Mouse (Mus musculus) mesoderm, embryonic 11.5 days (tissue): Measurements from ENCODE around the gene P4ha1.
"Not testable (repeated sequence)": the region's sequence is repeated elsewhere in the genome, so short reads cannot be mapped to it uniquely, and the experiment has no call there.

Experiments used
- DNase-seq: peaks from one replicate; pipeline ENCODE4 v3.0.0-alpha.2; 2012; ENCODE audit warnings: low read depth, low spot score

Gene P4ha1

DNA sequence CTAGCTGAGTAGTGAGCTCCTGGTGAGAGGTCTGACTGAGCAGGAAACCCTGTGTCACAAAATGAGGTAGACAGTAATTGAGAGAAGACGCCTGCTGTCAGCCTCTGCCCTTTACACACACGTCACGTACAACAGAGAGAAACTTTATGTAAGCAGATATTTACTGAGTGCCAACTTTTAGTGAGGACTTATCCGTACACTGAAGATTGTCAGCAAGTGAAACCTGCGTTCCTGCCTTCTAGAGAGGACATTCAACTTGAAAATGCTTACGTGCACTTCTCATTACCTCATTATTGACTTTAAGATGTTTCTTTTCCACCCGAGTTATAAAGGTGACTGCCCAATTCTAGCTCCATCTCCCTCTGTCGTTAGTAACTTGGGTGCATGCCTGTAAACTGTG is 45.6 kb downstream of the P4ha1 start:
- no peak for DNase-seq

DNA sequence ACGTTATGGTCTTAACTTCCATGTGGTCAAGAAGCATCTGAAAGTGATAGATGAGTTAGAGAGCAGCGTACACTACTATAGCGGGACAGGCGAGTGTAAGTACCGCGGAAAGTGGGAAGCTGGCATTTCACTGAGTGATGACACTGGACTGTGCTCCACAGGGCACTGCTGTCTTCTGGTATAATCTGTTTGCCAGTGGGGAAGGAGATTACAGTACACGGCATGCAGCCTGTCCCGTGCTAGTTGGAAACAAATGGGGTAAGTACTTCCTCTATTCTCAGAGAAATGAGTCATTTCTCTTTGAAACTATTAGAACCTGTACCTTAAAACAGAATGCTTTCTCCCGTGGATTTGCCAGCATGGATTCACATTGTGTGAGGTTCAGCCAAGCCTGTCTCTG is 46.3 kb downstream of the P4ha1 start:
- no peak for DNase-seq

DNA sequence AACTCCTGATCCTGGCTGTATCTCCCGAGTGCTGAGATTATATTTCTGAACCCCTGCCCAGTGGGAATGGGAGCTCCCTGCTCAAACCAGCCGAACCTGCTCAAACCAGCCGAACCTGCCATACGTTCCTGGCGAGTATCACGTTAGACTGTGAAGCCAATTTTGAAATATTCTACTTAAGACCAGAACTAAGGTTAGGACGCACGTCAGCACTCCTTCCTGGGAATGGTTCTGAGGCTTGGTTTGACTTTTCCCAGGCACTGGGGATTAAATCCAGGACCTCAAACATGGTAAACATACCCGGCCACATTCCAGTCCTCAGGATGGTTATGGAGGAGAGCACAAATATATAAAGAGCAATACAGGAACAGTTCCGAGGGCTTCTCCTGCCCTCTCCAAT is 54.8 kb downstream of the P4ha1 start:
- no peak for DNase-seq

DNA sequence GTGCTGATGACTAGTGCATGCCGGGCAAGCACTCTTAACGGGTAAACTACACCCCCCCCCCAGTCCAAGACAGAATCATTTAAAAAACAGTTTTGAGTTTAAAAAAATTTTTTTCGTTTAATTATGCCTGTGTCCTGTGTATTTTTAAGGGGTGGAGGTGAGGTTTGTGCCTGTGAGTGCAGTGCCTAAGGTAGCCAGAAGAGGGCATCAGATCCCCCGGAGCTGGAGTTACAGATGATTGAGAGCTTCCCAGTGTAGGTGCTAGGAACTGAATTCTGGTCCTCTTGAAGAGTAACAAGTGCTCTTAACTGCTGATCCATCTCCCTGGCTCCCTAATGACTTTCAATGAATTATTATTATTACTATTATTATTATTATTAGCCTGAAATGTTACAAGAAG is 55.6 kb downstream of the P4ha1 start:
- no peak for DNase-seq

DNA sequence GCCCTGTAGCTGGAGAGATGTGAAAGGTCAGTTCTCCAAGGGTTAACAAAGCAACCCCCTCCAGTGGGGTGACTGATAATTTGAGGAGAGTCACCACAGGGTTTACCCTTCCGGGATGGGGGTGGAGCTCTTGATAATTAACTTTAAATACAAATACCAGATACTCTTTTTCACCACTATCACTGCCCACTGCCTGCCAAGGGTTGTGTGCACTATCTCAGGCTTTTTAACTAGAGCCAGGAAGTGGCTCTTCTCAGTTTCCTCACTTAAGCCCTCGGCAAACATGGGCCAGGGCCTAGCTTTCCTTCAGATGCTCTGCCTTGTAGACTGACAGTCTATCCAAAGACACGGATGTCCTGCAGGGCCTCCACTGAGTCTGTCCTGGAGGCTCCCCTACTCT is 56.8 kb downstream of the P4ha1 start:
- DNase-seq = no peak

DNA sequence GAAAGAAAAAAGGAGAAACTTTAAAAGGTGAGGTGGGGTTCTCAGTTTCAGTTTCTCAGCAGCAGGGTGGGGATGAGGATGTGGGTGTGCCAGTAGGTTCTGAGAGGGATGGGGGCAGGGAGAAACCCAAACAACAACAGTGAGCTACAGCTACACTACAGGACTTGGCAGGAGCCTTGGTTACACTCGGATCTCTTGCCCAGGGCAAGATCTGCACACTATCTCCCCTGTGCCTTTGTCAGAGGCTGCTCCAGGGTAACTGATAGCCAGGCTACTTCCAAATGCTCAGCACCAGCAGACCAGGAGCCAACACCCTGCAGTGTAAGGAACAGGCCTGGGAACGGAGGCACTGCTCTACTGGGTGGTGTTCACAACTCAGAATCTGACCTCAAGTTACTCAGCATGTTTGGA is 57.3 kb downstream of the P4ha1 start:
- no peak for DNase-seq

DNA sequence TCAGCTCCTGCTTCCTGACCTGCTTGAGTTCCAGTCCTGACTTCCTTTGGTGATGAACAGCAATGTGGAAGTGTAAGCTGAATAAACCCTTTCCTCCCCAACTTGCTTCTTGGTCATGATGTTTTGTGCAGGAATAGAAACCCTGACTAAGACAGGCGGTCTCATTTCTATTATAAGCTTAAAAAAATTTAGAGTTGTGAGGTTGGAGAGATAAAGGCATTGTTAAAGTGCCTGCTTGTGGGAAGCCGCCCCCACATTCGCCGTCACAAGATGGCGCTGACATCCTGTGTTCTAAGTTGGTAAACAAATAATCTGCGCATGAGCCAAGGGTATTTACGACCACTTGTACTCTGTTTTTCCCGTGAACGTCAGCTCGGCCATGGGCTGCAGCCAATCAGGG is 58.5 kb downstream of the P4ha1 start:
- DNase-seq = peak; percentile 17

DNA sequence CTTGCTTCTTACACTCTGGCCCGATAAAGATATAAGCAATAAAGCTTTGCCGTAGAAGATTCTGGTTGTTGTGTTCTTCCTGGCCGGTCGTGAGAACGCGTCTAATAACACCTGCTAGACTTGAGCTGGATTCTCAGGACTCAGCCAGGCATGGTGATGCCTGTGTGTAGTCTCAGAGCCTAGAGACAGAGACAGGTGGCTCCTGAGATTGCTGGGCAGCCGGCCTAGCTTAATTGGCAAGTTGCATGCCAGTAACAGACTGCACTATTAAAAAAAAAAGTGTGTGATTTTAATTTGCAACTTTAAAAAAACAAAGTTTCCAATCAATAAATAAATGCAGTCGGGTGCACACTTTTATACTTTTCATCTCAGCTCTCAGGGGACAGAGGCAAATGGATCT is 63.9 kb downstream of the P4ha1 start:
- no peak for DNase-seq

DNA sequence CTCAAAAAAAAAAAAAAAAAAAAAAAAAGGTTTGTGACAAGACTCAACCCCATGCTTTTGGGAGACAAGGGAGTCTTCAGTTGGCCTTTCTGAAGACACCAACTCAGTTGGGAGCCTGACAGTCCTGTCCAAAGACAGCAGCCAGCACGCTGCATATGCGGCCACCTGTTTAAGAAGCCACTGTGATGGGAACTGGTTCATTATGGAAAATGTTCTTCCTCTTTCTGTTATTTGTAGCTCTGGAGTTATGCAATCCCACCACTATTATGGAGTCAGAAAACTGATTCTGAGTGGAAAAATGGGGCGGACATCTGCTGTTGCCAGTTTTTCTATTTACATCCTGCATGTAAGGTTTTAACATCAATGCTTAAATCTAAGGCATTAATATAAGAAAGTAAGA is 66.6 kb downstream of the P4ha1 start:
- DNase-seq = no peak

DNA sequence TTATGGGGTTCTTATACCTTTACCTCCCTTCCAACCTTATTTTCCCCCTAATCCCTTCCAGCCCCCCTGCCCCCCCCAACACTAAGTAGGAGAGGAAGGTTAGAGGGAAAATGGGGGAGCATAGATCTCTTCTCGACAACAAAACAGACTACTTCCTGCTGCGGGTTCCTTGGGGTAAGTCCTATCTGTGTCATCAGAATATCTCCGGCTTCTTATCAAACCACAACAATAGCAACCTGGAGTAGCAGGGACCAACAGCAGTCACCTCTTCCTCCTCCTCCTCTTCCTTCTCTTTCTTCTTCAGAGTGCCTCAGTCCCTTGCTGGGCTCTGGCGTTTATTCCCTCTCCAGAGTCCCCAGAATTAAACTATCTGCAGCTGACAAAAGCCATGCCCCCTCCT is 68.8 kb downstream of the P4ha1 start:
- no peak for DNase-seq

DNA sequence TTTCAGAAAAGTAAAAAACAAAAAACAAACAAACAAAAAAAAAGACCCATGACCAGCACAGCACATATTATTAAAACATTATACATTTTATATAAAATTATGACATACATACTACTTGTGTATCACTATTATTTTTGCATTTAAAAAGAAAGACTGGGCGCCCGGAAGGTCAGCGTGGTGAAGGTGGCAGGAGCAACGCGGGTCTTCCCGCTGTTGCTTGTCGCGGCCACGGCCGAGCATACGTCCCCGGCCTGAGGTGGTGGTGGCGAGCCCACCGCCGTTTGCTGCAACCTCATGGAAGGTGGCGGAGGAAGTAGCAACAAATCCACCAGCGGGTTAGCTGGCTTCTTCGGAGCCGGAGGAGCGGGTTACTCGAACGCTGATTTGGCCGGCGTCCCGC is 72.4 kb downstream of the P4ha1 start, which contains the start of gene Gm10273:
Gene Gm10273, plus strand, starts transcription at position 172 of the 400 bp plus-strand sequence.
- not testable (repeated sequence) for DNase-seq

DNA sequence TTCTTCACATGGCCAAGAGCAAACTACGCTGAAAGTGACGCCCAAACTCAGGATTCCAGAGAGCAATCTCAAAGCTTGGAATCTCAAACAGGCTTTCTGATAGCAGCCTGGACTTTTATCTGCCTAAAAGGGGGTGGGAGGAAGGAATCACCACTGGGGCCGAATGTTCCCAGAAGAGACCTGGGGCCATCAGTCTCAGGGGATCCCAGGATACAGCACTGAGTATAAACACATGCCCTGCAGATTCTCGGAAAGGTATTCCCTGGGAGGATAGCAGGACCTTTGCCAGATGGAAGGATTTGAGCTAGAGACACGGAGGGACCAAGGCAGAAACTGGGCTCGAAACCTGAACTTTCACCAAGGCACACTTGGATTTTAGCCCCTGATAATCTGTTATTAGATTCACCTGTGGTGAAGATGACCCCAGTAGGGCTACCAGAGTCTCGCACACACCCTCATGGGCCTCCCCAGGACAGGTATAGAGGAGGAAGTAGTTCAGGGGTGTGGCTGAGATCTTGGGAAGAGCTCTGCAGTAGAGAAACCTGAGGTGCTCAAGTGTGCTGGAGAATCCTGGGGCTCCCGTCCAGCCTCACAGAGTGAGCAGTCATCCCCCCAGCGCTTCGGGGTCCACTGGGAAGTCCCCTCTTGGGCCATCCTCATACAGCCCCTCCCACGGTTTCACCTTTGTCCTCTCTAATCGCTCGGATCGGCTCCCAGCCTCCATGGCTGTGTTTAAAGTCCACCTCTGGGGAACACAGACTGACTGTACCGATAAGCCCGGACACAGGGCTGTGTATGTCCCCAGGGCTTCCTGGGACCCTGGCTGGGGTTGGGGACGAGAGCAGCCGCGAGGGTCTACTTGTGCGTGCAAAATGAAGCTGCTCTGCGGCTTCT is 80.0 kb downstream of the P4ha1 start, which contains the start of gene Pla2g12b:
Gene Pla2g12b, plus strand, starts transcription at position 762 of the 894 bp plus-strand sequence.
- no peak for DNase-seq

DNA sequence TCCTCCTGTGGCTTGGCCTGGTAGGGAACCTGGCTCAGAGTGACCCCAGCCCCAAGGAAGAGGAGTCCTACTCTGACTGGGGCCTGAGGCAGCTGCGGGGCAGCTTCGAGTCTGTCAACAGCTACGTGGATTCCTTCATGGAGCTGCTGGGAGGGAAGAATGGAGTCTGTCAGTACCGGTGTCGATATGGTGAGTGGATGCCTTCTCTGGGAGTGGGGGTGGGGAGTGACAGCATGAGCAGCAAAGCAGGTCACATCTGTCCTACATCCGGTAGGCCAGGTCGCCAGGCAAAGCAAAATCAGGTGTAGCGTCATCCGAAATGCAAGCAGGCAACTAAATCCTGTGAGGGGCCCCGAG is 80.7 kb downstream of the P4ha1 start:
- no peak for DNase-seq

DNA sequence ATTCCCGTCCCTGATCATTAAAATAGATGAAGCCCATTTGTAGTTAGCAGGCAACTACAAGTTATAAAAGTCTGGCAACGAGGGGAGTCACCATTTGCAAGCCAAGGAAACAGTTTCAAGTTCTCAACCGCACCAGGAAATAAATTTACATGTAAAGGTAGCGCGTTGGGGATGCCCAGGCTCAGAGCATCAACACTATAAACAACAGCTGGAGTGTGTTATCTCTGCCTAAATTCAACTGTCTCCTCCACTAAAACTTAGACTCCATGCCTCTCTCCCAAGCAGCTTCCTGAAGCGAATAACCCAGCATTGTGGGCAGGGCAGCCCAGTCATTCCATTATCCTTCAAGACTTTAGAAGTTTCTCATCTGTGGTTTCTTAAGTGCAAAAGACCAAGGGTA is 85.4 kb downstream of the P4ha1 start:
- no peak for DNase-seq

DNA sequence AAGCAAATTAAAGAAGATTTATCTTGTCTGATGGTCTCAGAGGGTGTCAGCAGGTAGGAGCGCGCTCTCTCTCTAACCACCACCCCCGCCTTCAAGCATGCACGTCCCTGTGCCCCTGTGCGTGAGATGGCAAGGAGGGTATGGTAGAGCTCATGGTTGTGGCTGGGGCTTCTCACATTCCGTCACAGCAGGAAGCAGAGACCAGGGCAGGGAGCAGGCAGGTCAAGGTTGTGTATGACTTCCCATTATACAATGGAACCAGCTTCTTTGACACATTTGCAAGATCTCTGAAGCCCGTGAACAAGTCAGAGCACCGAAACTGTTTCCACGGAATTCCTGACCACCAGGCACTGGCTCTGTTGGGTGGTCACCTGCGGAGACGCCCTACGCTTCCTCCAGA is 87.2 kb downstream of the P4ha1 start:
- no peak for DNase-seq

DNA sequence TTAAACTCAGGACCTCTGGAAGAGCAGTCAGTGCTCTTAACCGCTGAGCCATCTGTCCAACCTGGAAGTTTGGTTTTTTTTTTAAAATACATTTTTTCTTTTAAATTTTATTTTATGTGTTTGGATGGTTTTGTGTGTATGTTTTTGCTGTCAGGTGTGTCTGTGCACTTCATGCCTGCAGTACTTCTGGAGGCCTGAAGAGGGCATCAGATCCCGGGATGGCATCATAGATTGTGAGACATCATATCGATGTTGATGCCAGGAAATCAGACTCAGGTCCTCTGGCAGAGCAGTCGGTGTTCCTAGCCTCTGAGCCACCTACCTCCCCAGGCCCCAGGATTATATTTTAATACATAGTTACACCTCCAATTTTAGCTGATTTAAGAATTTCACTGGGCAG is 90.6 kb downstream of the P4ha1 start:
- no peak for DNase-seq

DNA sequence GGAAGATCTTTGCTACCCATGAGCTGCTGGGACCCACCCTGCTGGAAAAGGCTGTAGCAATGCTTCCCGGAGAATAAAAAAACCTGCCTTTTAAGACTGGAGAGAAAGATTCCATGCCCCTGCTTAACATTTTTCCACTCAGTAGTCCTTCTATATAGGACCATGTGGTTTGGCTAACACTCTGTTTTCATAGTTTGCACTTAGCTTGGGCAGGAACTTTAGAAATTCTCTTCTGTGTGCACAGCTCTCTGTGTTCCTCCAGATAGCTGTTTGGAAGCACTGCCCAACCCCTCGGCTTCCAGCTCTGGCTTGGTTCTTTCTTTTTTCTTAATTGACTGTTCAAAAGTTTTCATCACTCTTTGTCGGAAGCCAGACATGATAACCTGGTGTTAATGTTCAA is 93.5 kb downstream of the P4ha1 start:
- DNase-seq = no peak

DNA sequence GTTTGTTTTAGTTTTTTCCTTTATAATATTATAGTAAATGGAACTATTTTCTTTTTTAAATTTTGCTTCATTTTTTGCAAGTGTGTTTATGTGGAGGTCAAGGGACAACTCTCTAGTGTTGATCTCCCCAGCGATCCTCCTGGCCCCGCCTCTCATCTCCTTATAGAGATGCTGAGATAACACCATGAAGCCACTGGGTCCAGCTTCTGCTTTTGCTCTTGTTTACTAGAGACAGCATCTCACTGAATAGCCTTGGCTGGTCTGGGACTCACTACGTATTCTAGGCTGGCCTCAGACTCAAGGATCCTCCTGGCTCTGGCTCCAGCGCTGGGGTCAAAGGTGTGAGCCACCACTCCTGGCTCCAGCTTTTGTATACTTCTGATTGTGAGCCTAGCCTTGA is 96.4 kb downstream of the P4ha1 start:
- DNase-seq = no peak
